Mouse (Mus musculus) testis, adult 2 months (tissue): ENCODE measurements around the gene Sdr39u1.

ENCODE experiments used
- CTCF ChIP-seq: fragments of 200-500 bp; IDR thresholded peaks from 2 replicates; pipeline ENCODE4 v1.5.1; 2012; ENCODE audit warnings: low read depth, mild to moderate bottlenecking, inconsistent platforms, low read length, moderate library complexity; ENCODE audit not compliant: control insufficient read depth, insufficient read depth, insufficient replicate concordance
- POLR2A ChIP-seq: fragments of 200-500 bp; IDR thresholded peaks from 2 replicates; pipeline ENCODE4 v1.6.1; 2012; ENCODE audit warnings: low read depth, mild to moderate bottlenecking, inconsistent platforms, low read length, moderate library complexity; ENCODE audit not compliant: control insufficient read depth

DNA sequence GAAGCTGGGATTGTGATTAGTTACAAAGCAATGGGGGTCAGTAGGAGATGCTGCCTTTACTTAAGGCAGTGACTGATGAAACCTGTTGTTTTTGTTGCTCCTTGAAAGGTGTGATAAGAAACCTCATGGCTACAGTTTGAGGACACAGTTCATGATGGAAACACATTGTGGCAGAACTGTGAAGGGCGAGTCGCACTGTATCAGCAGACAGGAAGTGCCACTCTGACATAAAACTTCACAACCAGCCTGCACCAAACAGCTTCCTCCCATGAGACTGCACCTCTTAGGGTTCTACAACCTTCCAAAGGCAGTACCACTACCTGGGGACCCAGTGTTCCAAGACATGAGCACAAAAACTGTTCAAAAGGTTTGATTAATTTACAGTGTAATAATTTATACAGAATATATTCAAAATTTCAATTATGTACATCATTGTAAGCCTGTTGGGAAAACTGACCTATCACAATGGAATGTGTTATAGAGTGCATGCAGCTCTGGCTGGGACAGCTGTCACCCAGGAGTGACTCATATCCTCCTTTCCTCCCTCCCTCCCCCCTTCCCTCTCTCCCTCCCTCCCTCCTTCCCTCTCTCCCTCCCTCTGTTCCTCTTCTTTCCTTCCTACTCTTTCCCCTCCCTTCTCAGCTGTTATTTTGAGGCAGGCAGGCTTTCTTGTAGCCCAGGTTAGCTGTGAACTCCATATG is 46.3 kb upstream of the Sdr39u1 start:
- TF ChIP-seq CTCF, result no peak
- no peak for TF ChIP-seq POLR2A
